ENCODE assay signal across 13 mouse cellular contexts in the genomic region with DNA sequence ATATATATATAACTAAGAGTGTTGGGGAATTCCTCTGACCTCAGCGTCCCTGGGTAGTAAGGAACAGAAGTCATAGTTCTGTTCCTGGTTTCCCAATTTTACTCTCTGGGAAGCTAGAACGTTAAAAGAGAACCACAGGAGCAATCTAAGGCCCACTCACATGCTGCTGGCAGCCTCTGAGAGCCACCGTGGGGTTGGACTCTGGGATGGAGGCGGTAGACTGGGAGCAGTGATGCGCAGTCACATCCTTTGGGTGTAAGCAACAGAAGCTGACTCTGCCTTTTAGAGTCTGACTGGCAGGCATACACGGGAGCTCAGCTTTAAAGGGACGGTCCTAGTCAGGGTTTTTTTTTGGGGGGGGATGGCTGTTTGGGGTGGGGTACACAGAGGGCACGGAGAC. TPM values are rescaled to one million over a fixed set of nuclear protein-coding genes. Genes with fewer than 3 reads are reported as not detected.
"Had no signal": no experiment of that assay in that cellular context is flagged by ENCODE, and none has a peak within 500 bp of the region (broad histone marks: within the 10 kb centered on the region; RNA-seq: fewer than 3 reads in every experiment).

No protein-coding gene starts in this region.

- DNase-seq: gastrocnemius, postnatal 14 days; gastrocnemius, postnatal 36 days; heart, adult 11 months; heart, adult 2 months; heart, postnatal 10 days; heart, postnatal 4 days; kidney, adult 18-20 months; kidney, adult 8-10 months; kidney, postnatal 10 days; kidney, postnatal 25 days; kidney, postnatal 4 days; liver; liver, embryonic 13.5 days had no signal

RNA-seq across cellular contexts. Expression of gene Crtac1, which starts 39.5 kb away (rescaled TPM):
- total RNA-seq: heart, adult 2 months had no signal
